Mouse (Mus musculus): ENCODE results near the gene Olfr963. TPM values are rescaled to one million over a fixed set of nuclear protein-coding genes. Genes with fewer than 3 reads are reported as not detected.

Olfr963 gene
- polyA plus RNA-seq (2017; shearing (Covaris generic)): not detected

GRCm38 (mm10) chr9:39666905-39667304 is at the start of gene Olfr963:
Olfr963 (plus strand) TSS chr9:39667205.

GRCm38 (mm10) chr9:39621073-39621472 is 45.9 kb upstream of the Olfr963 start, which contains the start of gene Olfr960:
Olfr960 (plus strand) TSS chr9:39621373.

GRCm38 (mm10) chr9:39644785-39645184 is 22.2 kb upstream of the Olfr963 start, which contains the start of gene Olfr961:
Olfr961 (plus strand) TSS chr9:39645085.

GRCm38 (mm10) chr9:39707017-39707416 is 40.0 kb downstream of the Olfr963 start, which contains the start of gene Olfr149:
Olfr149 (minus strand) TSS chr9:39707117.

GRCm38 (mm10) chr9:39711053-39711452 is 44.0 kb downstream of the Olfr963 start, which contains the start of gene Olfr965:
Olfr965 (plus strand) TSS chr9:39711353.

Other genes with a start within 250 kb of the Olfr963 start
- not detected for gene Olfr952, start 240.1 kb upstream of the Olfr963 start, polyA plus RNA-seq (2017; shearing (Covaris generic))
- gene Olfr954, start 210.5 kb upstream of the Olfr963 start, polyA plus RNA-seq (2017; shearing (Covaris generic)): not detected
- gene Olfr955, start 195.3 kb upstream of the Olfr963 start, polyA plus RNA-seq (2017; shearing (Covaris generic)): not detected
- not detected for gene Olfr44, start 173.2 kb upstream of the Olfr963 start, polyA plus RNA-seq (2017; shearing (Covaris generic))
- gene Olfr957, start 151.4 kb upstream of the Olfr963 start, polyA plus RNA-seq (2017; shearing (Covaris generic)): not detected
- not detected for gene Olfr958, start 113.2 kb upstream of the Olfr963 start, polyA plus RNA-seq (2017; shearing (Covaris generic))
- gene Olfr959, start 91.6 kb upstream of the Olfr963 start, polyA plus RNA-seq (2017; shearing (Covaris generic)): not detected
- 0.11 TPM for gene AW551984, start 62.8 kb upstream of the Olfr963 start, polyA plus RNA-seq (2017; shearing (Covaris generic))
- 0.08 TPM for gene Olfr148, start 56.5 kb upstream of the Olfr963 start, polyA plus RNA-seq (2017; shearing (Covaris generic))
- not detected for gene Olfr960, start 45.8 kb upstream of the Olfr963 start, polyA plus RNA-seq (2017; shearing (Covaris generic))
- not detected for gene Olfr961, start 22.1 kb upstream of the Olfr963 start, polyA plus RNA-seq (2017; shearing (Covaris generic))
- not detected for gene Olfr149, start 39.9 kb downstream of the Olfr963 start, polyA plus RNA-seq (2017; shearing (Covaris generic))
- gene Olfr965, start 44.1 kb downstream of the Olfr963 start, polyA plus RNA-seq (2017; shearing (Covaris generic)): not detected
- gene Olfr150, start 63.8 kb downstream of the Olfr963 start, polyA plus RNA-seq (2017; shearing (Covaris generic)): not detected
- not detected for gene Olfr967, start 79.0 kb downstream of the Olfr963 start, polyA plus RNA-seq (2017; shearing (Covaris generic))
- 0.06 TPM for gene Olfr968, start 116.0 kb downstream of the Olfr963 start, polyA plus RNA-seq (2017; shearing (Covaris generic))
- not detected for gene Olfr969, start 123.7 kb downstream of the Olfr963 start, polyA plus RNA-seq (2017; shearing (Covaris generic))
- gene Olfr970, start 141.7 kb downstream of the Olfr963 start, polyA plus RNA-seq (2017; shearing (Covaris generic)): not detected
- gene Olfr971, start 169.7 kb downstream of the Olfr963 start, polyA plus RNA-seq (2017; shearing (Covaris generic)): not detected
- not detected for gene Olfr972, start 199.2 kb downstream of the Olfr963 start, polyA plus RNA-seq (2017; shearing (Covaris generic))
- not detected for gene Olfr229, start 240.1 kb downstream of the Olfr963 start, polyA plus RNA-seq (2017; shearing (Covaris generic))

Data from CD4-positive, CD25-positive, alpha-beta regulatory T cell (primary cell).